Mouse (Mus musculus) olfactory bulb, adult 2 months (tissue): ENCODE measurements around the gene Ctcf. TPM values are rescaled to one million over a fixed set of nuclear protein-coding genes. Genes with fewer than 3 reads are reported as not detected.

Experiments
- H3K27ac ChIP-seq: fragments of 200-500 bp; 2 replicates; pipeline ENCODE4 v1.5.1; 2012; ENCODE audit warnings: low read depth, low read length; ENCODE audit not compliant: insufficient read depth
- H3K4me1 ChIP-seq: fragments of 200-500 bp; 2 replicates; pipeline ENCODE4 v1.6.1; 2012; ENCODE audit warnings: low read length; ENCODE audit not compliant: control insufficient read depth, insufficient read depth
- H3K4me3 ChIP-seq: fragments of 200-500 bp; 2 replicates; pipeline ENCODE4 v1.5.1; 2012; ENCODE audit warnings: mild to moderate bottlenecking, low read depth, low read length, moderate library complexity; ENCODE audit not compliant: insufficient read depth
- CTCF ChIP-seq: fragments of 200-500 bp; IDR thresholded peaks from 2 replicates; pipeline ENCODE4 v1.5.1; 2012; ENCODE audit warnings: low read depth, mild to moderate bottlenecking, low read length, moderate library complexity; ENCODE audit not compliant: insufficient read depth
- POLR2A ChIP-seq: fragments of 200-500 bp; IDR thresholded peaks from 2 replicates; pipeline ENCODE4 v1.6.1; 2012; ENCODE audit warnings: mild to moderate bottlenecking, low read depth, low read length, moderate library complexity; ENCODE audit not compliant: insufficient read depth
- WGBS: fragments of 180-500 bp; shearing (Covaris S2); methylation state at CpG from one replicate; pipeline ENCODE4 v1.1.7; 2018; 5-methylcytosine and 5-hydroxymethylcytosine counted together
- polyA plus RNA-seq: library from polyadenylated mRNA; stranded (reverse); fragments of >200 nt; gene quantifications from 2 replicates; pipeline ENCODE4 v1.2.4, GENCODE M21; 2012; ENCODE audit warnings: low replicate concordance; ENCODE audit not compliant: missing spikeins, insufficient read depth, insufficient read length

Ctcf gene
- polyA plus RNA-seq, 1 experiment, result not detected

- WGBS, result 83% methylated on average over 7 of the region's 7 CpGs
- Histone ChIP-seq H3K4me3 (no peak overlapping the region), H3K27ac (no peak overlapping the region), H3K4me1 (peaks cover 3% of the 10 kb centered on the region)
- no peak for TF ChIP-seq POLR2A
- TF ChIP-seq CTCF, result no peak
Measured at GRCm38 (mm10) chr8:105685325-105685724, 49.0 kb downstream of the Ctcf start.

DNA sequence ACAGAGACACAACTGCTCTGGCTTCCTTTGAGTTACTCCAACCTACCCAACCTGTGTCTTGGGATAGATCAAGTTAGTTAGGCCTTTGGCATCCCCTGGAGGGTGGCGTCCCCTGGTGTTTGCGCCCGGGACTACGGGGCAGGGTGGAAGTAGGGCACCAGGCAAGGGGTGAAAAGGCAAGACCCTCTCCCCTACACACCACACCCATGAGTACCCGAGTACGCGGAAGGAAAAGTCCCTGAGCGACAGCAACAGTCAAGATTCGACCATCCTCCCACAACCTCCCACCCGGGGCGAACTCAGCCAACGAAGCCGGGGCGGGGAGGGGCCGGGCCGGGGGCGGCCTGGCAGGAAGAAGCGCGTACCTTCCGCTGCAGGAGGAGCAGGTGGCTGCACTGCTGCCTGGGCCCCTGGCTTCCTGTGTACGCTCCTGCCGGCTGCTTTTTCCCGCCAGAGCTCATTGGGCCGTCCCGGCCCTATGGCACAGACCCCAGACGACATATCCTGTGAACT, 49.5 kb downstream of the Ctcf start, which contains the start of gene Carmil2:
Gene Carmil2, plus strand, starts transcription at position 479 of the 513 bp plus-strand sequence.
- H3K27ac ChIP-seq, result no peak within 1 kb of the TSS
- WGBS, result 12% methylated on average over 26 of the region's 26 CpGs
- TF ChIP-seq POLR2A (no peak), CTCF (peak; percentile 70; the same call in 1 of the 2 replicates)
- no peak within 1 kb of the TSS for H3K4me3 ChIP-seq
- H3K4me1 ChIP-seq, result peaks cover 3% of the 10 kb centered on the region

DNA sequence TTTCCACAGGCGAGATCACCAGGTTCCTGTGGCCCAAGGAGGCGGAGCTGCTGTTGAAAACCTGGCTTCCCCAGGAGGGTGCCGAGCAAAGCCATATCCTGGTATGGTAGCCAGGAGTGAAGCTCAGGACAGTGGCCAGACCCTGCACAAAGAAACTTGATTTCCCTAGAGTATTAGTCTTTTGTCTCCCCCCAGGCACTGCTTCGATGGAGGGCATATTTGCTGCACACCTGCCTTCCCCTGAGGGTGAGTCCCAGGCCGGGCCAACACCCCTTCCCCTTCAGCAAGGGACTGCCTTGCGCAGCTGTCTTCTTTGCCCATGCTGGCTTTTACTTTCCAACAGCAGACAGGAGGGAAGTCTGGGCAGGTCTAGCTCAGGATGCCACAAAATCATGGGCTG, 50.2 kb downstream of the Ctcf start:
- H3K4me1 ChIP-seq, result peaks cover 3% of the 10 kb centered on the region
- 69% methylated on average over 6 of the region's 6 CpGs for WGBS
- TF ChIP-seq POLR2A (no peak), CTCF (no peak)
- no peak overlapping the region for H3K27ac ChIP-seq
- H3K4me3 ChIP-seq, result no peak overlapping the region

DNA sequence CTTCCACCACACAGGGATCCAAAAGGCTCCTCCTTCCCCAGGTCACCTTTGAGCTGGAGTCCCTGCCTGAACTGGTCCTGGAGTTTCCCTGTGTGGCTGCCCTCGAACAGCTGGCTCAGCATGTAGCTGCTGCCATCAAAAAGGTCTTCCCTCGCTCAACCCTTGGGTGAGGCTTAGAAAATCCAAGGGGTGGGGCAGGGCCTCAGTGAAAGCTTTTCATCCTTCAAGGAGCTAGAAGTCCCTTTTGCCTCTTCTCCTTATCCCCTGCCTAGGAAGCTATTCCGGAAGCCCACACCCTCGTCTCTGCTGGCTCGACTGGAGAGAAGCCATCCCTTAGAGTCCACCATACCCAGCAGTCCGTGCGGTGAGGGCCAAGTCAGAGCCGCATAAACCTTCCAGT, 51.1 kb downstream of the Ctcf start:
- TF ChIP-seq CTCF, result no peak
- no peak for TF ChIP-seq POLR2A
- H3K4me1 ChIP-seq, result peaks cover 3% of the 10 kb centered on the region
- 68% methylated on average over 8 of the region's 8 CpGs for WGBS
- no peak overlapping the region for H3K27ac ChIP-seq
- H3K4me3 ChIP-seq, result no peak overlapping the region

- no peak for TF ChIP-seq POLR2A
- peaks cover 3% of the 10 kb centered on the region for H3K4me1 ChIP-seq
- no peak overlapping the region for H3K4me3 ChIP-seq
- no peak overlapping the region for H3K27ac ChIP-seq
- 83% methylated on average over 14 of the region's 14 CpGs for WGBS
Measured at GRCm38 (mm10) chr8:105688242-105688752, 51.9 kb downstream of the Ctcf start.

- WGBS, result 76% methylated on average over 35 of the region's 35 CpGs
- Histone ChIP-seq H3K27ac (no peak overlapping the region), H3K4me3 (no peak overlapping the region), H3K4me1 (peaks cover 7% of the 10 kb centered on the region)
- TF ChIP-seq CTCF, result no peak
- TF ChIP-seq POLR2A, result no peak
Measured at GRCm38 (mm10) chr8:105689256-105689982, 53.1 kb downstream of the Ctcf start.

DNA sequence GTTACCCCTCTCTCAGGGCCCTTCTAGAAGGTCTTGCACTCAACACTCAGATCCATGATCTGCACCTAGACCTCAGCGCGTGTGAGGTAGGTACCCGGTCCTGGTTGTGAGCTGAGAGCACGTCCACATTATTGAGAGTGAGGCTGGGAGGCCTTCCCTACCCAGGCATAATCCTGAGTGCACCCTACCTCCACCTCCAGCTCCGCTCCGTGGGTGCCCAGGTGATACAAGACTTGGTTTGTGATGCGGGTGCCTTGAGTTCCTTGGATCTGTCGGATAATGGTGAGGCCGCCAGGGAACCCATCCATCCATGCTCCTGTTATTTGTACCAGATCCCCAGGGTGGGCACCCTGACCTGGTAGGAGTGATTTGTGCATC, 53.6 kb downstream of the Ctcf start:
- TF ChIP-seq CTCF, result no peak
- TF ChIP-seq POLR2A, result no peak
- WGBS, result 94% methylated on average over 9 of the region's 9 CpGs

DNA sequence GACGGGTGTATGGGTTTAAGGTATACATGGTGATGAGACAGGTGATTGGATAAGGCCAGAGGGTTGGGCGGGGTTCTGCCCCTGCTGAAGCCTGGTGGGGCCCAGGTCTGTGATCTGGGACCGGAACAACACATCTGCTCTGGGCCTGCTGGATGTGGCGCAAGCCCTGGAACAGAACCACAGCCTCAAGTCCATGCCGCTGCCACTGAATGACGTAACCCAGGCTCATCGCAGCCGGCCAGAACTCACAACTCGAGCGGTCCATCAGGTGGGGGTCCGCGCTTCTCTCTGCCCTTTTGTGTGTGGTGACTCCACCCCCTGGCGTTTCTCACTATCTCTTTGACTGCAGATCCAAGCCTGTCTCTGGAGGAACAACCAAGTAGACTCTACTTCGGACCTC, 54.6 kb downstream of the Ctcf start:
- Histone ChIP-seq H3K27ac (no peak overlapping the region), H3K4me3 (no peak overlapping the region), H3K4me1 (peaks cover 16% of the 10 kb centered on the region)
- TF ChIP-seq POLR2A, result no peak
- TF ChIP-seq CTCF, result no peak
- WGBS, result 90% methylated on average over 14 of the region's 14 CpGs

More for the DNA sequence above, 53.6 kb downstream of the Ctcf start:
- Histone ChIP-seq H3K4me1 (peaks cover 11% of the 10 kb centered on the region), H3K27ac (no peak overlapping the region), H3K4me3 (no peak overlapping the region)

- Histone ChIP-seq H3K4me3 (no peak overlapping the region), H3K27ac (no peak overlapping the region), H3K4me1 (peaks cover 15% of the 10 kb centered on the region)
- 95% methylated on average over 11 of the region's 11 CpGs for WGBS
- TF ChIP-seq POLR2A, result no peak
- no peak for TF ChIP-seq CTCF
Measured at GRCm38 (mm10) chr8:105692449-105693182, 56.2 kb downstream of the Ctcf start.
